Mouse (Mus musculus) thymus, postnatal 14 days (tissue): ENCODE measurements around the gene Prss21.
"Not testable (repeated sequence)": the region's sequence is repeated elsewhere in the genome, so short reads cannot be mapped to it uniquely, and the experiment has no call there.

ENCODE experiments used
- DNase-seq: peaks from one replicate; pipeline ENCODE4 v3.0.0; 2021

Gene Prss21

GRCm38 (mm10) chr17:23868513-23868912, 657 bp downstream of the Prss21 start:
- no peak for DNase-seq

DNA sequence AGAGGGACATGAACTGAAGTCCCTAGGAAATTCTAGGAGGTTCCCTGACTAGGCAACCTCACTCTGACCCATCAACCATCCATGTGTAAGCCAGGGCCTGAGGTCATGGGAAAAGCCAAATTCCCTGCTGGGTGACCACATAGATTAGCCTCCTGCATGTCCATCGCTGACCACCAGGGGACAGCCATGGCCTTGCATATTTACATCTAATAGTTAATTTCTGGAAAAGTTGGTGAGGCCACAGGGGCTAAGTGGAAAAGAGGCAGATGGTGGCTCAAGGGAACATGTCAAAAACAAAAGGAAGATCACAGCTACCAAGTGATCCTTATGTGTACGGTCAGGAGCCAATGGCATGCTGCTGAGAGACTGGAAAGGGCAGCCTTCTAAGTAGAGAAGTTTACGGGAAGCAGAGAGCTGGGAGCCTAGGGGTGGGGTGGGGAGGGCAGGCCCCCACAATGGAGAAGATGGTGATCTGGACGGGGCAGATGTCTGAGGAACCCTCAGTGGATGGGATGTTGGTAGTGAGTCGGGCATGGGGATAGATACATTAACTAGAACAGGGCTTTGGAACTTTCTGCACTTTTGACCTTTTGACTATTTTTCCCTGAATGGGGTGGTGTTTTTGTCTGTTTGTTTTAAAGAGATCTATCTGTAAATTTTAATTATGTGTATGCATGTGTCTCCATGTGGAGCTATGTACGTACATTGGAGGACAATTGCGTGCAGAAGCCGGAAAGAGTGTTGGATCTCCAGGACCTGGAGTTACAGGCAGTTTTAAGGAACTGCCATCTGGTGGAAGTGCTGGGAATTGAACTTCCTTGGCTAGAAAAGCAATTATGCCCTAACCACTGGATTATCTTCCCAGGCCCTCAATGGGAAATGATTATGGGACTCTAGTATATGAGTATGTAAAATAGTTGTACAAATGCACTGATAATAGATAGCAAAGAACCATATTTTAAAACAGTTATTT, 6.3 kb downstream of the Prss21 start:
- DNase-seq, result no peak

- DNase-seq, result no peak
Observed at GRCm38 (mm10) chr17:23876741-23877140, 8.9 kb downstream of the Prss21 start.

DNA sequence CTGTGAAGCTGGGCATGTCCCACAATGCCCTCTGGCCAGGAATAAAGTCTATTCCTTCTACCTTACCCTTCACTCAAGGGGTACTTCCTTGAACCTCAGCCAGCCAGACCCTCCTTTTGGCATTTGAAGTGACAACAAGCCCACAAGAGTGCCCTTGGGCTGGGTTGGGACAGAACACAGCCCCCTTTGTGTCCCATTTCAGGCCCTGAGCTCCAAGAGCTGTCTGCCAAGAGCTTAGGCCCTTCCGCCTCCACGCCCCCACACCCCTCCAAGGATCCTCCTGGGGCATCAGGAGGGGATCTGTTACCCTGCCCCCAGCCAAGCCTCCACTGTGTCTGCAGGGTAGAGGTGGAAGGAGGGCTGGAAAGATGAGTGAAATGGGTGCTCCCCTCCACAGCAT, 9.3 kb downstream of the Prss21 start:
- DNase-seq, result no peak

DNA sequence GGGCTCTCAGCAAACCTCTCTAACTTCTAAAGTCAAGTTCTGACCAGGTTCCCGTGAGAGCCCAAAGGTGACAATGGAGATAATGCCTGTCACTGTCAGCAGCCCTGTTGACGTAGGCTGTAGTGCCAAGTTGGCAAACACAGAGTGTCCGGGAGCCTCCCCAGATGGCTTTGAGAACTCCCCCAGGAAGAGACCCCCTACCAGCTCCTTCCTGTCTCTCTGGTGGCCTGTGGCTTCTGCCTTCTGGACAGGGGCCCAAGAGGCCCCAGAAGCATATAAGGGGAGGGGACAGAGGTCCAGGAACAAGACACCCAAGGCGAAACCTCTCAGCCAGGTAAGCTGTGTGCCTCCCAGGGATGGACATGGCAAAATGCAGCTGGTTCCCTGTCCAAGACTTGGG, 12.7 kb downstream of the Prss21 start, which contains the start of the genes Dcpp1 and Dcpp2:
Gene Dcpp1, plus strand, starts transcription at position 301 of the 400 bp plus-strand sequence.
Gene Dcpp2, plus strand, starts transcription at position 305 of the 400 bp plus-strand sequence.
- not testable (repeated sequence) for DNase-seq

GRCm38 (mm10) chr17:23917158-23917557, 49.3 kb downstream of the Prss21 start, which contains the start of gene Dcpp3:
TSS of gene Dcpp3 (plus strand) at chr17:23917458.
- DNase-seq, result not testable (repeated sequence)
